Mouse (Mus musculus) embryo, embryonic 9.5 days (tissue): Measurements from ENCODE around the gene Efcab8.
"Not testable (repeated sequence)": the region's sequence is repeated elsewhere in the genome, so short reads cannot be mapped to it uniquely, and the experiment has no call there.

Experiments used
- DNase-seq: peaks from one replicate; pipeline ENCODE4 v3.0.0-alpha.2; 2017; ENCODE audit errors: extremely low spot score

Gene Efcab8

DNA sequence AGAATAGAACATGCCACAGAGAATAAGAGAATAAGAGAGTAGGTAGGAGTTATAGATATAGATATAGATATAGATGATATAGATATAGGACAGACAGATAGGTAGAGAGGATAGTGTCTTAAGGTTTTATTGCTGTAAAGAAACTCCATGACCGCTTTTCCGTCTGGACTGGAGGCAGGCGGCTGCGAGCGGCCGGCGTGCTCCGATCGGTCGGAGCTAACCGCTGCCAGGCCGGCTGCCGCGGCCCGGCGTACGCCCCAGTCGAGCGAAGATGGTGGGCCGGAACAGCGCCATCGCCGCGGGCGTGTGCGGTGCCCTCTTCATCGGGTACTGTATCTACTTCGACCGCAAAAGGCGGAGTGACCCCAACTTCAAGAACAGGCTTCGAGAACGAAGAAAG, 46.2 kb downstream of the Efcab8 start:
- not testable (repeated sequence) for DNase-seq

DNA sequence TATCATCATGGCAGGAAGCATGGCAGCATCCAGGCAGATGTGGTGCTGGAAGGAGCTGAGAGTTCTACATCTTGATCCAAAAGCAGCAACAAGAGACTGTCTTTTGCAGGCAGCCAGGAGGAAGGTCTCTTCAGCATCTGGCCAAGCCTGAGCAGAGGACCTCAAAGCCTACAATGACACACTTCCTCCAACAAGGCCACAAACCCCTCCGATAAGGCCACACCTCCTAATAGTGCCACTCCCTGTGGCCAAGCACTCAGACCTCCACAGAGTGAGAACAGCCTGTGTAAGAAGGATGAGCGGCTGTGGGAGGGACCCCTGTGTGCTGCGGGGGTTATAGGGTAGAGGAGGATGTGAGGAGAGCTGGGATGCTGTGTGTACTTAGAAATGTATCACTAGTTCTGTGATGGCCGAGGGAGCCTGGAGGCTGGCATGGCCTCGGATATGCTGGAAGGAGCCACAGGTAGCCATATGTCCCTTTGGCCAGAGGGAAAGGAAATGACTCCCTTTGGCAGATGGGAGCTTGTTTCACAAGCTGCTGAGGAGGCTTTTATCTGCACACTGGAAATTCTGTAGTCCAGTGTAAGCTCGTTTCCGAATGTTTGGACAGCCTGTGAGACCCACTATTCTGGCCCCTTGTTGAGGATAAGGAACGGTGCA, 47.6 kb downstream of the Efcab8 start:
- DNase-seq = no peak

DNA sequence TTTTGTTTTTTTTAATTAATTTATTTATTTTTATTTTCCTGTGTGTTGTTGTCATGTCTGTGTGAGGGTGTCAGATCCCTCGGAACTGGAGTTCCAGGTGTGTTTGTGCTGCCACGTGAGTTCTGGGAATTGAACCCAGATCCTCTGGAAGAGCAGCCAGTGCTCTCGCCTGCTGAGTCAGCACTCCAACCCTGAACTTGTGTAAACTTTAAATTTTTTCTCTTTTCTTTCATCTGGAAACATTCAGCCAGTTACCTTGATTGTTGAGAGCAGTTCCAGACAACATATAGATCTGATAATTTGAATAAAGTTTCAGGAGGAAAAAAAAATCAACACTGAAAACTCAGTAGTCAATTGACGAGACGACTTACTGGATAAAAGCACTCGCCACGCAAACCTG, 49.0 kb downstream of the Efcab8 start:
- DNase-seq = no peak

DNA sequence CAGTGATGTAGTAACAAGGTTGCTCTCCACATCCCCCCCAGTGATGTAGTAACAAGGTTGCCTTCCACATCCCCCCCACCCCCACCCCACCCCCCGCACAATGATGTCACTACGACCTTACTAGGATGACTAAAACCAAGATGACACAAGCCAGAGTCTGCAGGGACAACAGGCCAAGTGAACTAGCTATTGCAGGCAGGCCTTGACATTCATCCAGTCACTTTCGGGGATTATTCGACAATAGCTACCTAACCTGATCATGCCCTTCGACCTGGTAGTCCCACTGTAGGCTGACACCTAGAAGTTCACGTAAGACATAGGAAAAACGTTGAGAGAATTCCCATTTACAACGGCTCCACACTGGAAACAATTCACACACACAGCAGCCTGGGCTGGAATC, 53.6 kb downstream of the Efcab8 start:
- no peak for DNase-seq

DNA sequence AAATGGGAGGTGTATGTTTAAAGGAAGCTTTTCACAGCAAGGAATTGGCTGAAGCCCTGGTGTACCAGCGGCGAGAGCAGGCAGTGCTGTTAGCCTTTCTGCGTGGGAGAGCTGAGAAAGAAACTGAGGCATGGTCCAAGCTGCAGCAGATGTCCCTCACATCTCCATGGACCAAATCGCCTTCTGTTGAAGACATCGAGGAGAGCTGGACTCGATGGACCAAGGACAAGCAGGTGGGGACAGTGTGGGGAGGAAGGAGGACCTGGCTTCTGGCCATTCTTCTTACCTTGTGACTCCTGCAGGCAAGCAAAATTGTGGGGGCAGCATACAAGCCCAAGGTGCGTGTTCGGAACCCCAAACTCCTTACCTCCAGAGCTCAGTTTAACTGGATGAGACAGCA, 63.1 kb downstream of the Efcab8 start:
- DNase-seq = no peak

DNA sequence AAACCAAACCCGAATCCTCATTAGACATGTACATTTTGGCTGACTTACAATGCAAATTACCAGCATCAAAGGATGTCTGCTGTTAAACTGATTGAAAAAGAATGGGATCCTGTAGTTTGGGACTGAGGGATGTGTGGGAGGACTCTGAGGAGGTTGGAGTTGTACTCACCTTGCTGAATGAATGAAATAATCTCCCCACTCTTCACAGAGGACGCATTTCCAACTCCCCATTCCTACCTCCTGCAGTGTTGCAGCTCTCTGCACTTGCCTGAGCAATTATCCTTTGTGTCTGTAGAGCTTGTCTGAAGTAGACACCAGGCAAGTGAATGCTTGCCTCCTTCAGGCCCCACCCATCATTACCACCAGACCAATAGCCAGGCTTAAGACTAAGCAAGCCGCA, 68.7 kb downstream of the Efcab8 start:
- DNase-seq = no peak

DNA sequence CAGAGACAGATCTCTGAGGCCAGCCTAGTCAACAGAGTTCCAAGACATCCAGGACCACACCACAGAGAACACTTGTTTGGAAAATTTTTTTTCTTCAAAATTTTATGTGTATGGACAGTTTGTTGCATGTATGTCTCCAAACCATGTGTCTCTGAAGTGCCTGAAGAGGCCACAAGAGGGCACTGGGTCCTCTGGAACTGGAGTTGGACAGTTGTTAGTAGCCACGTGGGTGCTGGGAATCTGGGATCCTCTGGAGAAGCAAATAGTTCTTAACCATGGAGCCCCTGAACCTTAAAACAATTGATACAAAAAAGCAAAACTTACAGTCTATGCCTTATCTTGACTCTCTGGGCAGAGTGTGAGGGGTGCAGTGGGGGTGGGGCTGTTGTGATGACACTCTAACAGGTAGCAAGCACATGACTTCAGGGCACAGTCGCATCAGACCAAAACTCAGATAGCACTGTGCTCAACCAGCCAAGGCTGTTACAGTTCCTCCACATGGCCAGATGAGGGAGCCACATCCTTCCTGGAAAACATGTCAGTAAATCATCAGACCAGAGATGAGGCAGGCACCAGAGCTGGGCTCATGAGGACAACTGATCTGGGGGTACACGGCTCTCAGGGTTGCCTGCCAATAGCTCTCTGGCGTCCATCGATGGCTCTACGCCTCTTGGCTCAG, 70.8 kb downstream of the Efcab8 start:
- DNase-seq = no peak

DNA sequence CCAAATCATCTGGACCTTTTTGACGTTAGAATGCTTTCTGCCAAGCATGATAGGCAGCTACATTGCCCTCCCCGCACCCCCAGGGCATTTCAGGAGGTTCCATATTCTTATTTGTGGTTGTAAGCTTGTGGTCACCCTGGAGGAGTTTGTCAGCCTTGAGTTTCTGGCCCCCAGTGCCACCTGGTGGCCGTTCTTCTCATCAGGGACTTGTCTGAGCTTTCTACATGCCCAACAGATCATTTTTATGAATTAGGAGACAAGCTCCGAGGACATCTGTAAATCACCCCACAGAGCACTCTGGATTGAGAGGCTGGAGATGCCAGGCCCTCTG, 71.3 kb downstream of the Efcab8 start:
- peak; percentile 49 for DNase-seq

DNA sequence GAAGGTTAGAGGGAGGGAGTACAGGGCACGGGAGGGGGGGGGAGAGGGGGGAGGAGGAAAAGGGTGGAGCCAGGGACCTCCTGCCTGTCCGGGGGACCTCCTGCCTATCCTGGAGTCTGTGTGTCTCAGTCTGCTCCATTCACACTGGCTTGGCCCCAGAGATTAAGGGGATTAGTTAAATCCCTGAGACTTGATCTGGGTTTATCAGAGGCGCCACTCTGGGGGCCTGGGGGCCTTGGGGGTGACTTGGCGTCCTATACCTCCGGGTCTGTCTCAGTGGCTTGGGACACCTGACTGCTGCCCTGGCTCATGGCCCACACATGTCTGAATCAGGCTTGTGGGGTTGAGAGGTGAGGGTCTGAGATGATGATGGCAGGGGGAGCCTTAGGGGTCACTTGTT, 73.8 kb downstream of the Efcab8 start:
- peak; percentile 11 for DNase-seq

DNA sequence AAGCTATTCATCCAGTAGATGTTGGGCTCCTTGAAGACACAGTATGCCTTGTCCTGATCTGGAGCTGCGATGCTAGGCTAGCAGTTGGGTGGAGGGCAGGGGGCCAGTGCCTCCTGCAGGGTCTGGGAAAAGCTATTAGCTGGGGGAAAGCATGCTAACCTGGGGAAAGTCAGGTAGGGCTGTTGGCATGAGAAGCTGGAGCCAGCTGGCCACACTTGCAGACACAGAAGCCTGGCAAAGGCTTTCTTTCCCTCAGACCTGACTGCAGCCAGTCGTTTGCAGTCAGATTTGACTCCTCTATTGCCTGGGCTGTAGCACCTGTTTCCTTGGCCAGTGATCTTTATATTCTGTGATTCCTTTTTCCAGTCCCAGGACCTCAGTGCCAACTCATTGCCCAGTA, 79.8 kb downstream of the Efcab8 start:
- no peak for DNase-seq

DNA sequence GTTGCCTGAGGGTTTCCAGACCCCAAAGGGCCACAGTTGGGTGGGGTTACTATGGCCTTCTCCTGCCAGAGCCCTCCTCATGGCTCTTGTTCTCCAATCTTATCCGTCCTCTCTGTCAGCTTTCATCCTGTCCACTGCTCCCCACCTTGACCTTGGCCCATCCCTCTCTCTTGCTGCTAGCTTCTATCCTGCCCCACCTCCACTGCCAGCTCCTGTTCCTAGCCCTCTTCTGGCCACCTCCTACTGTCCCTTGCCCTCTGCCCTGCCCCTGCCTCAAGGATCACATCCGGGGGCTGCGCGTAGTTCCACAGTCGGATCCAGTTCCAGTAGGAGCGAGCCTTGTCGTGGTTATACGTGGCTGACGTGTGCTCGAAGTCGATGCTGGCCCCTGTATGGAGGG, 80.6 kb downstream of the Efcab8 start:
- DNase-seq = no peak

DNA sequence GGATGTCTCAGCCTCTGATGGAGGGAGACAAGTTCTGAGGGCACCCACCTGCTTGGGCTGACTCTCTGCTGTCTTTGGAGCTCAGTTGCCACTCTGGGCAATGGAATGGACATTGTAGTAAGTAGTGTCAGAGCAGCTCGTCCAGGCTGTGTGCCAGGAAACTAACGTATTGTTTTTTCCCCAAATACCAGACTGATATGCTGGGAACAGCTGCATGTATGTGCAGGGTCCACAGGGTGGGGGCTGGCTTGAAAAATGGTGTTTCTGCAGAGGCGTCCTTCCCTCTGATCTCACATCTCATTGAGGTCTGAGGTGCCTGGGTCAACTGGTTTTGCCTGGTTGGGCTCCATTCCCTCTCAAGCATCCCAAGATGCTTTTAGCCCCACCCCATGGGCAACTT, 81.0 kb downstream of the Efcab8 start:
- DNase-seq = no peak

DNA sequence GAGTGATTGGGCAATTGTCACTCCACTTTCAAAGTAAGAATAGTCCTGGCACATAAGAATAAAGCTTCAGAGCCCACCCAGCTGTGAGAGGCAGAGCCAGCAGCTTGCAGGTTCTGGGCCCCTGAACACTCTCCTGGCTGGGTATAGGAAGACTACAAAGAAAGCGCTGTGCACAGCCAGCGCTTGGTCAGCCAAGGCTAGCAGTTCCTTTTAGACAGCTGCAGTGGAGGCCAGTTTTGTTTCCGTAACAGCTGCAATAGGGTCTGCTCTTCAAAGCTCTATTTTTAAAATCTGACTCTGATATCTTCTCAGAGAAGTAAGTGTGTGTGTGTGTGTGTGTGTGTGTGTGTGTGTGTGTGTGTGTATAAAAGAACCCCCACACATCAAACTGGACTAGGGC, 82.2 kb downstream of the Efcab8 start:
- DNase-seq = no peak

DNA sequence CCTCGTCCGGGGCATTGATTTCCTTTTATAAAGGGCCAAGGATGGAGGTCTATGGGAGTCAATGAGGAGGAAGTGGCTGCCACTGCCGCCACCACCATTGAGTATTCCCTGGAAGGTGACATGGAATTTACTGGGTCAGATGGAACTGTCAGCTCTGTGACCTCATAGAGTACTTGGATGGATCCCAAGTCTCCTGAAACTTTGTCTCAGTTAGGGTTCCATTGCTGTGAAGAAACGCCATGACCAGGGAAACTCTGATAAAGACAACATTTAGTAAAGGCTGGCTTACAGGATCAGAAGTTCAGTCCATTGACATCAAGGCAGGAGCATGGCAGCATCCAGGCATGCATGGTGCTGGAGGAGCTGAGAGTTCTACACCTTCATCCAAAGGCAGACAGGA, 91.3 kb downstream of the Efcab8 start, which contains the start of gene Sun5:
Sun5 (minus strand) TSS at position 101 of the 400 bp plus-strand sequence.
- DNase-seq = no peak

DNA sequence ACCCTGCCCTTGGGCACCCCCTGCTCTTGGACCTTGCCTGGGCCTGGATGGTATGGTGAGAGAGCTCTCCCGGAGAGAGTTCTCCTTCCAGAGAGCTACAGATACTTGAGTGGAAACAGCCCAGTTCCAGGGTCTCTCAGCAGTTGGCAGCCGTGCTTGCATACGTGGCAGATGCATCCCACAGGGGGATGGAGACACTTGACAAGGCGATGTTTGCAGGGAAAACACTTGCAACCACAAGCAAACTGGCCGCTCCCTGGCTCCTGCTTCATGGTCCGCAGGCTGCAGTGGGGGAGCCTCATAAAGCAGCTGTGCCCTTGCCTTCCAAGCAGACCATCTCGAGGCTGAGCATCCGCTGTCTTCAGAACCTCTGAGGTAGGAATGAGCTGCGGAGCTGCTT, 95.0 kb downstream of the Efcab8 start, which contains the start of gene Bpifb2:
Bpifb2 (plus strand) TSS at position 301 of the 400 bp plus-strand sequence.
- no peak for DNase-seq
